Mouse (Mus musculus) cerebellum, postnatal 25 days (tissue): Measurements from ENCODE around the gene Tapbp.
"Not testable (repeated sequence)": the region's sequence is repeated elsewhere in the genome, so short reads cannot be mapped to it uniquely, and the experiment has no call there.

Experiments used
- DNase-seq, 2 experiments: peaks; one replicate each; pipeline ENCODE4 v3.0.0; 2021; ENCODE audit warnings: mixed read lengths in 2 of 2

The Tapbp gene

GRCm38 (mm10) chr17:33915671-33916250, at the start of gene Tapbp, which contains the start of gene Zbtb22:
Tapbp (plus strand) TSS chr17:33915899.
Zbtb22 (plus strand) TSS chr17:33915904.
- peak; percentile 98 for DNase-seq

GRCm38 (mm10) chr17:33873537-33873936, 42.2 kb upstream of the Tapbp start, which contains the start of gene Gm7029:
Gm7029 (plus strand) TSS chr17:33873837.
- not testable (repeated sequence) for DNase-seq

- DNase-seq: peak; percentile 35 to 54
Observed at GRCm38 (mm10) chr17:33874411-33874810, 41.3 kb upstream of the Tapbp start.

DNA sequence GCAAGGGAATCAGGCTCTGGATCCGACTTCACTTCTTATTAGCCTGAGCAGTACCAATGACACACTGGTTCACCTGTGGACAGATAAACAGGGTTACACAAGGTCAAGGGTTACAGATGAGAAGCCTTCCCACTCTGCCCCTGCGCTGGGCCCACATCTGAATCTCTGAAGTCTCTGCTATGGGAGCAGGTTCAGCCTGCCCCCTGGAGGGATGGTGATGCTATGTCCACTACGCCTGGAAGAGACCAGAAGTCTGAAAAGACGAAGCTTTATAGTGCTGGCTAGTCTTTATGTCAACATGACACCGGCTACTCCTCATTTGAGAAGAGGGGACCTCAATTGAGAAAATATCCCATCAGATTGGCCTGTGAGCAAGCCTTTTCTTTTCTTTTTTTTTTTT, 39.9 kb upstream of the Tapbp start:
- not testable (repeated sequence) for DNase-seq

DNA sequence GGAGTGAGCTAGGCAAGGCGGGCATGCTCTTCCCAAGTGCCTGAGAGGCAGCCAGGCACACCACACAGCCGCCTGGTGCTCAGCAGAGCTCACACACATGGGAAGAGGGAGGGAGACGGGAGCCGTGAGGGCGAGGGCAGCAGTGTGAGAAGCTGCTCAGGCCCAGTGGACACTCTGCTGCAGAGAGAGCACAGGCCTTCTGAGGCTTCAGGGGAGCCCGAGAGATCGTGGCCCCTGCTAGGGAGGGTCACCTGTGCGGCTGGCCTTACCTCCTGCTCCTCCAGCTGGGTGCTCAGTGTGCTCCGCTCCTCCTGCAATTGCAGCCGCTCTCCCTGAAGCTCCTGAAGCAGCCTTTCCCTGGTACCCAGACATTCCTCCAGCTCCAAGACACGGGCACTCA, 31.4 kb upstream of the Tapbp start:
- not testable (repeated sequence) for DNase-seq

DNA sequence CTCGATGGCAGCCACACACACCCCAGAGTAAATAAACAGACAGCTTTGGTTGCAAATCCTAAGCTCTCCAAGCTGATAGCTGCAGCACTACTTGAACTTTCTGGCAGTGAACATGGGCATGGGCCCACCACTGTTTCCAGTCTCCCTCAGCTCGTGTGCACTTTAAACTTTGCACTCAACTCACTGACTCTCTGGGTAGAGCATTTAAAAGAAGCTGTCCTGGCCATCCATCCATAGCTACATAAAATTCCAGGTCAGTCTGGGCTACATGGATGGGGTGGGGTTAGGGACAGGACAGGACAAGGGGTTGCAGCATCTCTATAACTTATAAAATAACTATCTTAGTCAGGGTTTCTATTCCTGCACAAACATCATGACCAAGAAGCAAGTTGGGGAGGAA, 27.9 kb upstream of the Tapbp start:
- DNase-seq: not testable (repeated sequence)

GRCm38 (mm10) chr17:33888230-33888629, 27.5 kb upstream of the Tapbp start:
- not testable (repeated sequence) for DNase-seq

- not testable (repeated sequence) for DNase-seq
Observed at GRCm38 (mm10) chr17:33889941-33890532, 25.7 kb upstream of the Tapbp start.

- DNase-seq: peak; percentile 100
Observed at GRCm38 (mm10) chr17:33890533-33891059, 25.1 kb upstream of the Tapbp start, which contains the start of gene Kifc1. Kifc1 (minus strand) TSS chr17:33890661.

- DNase-seq: no peak
Observed at GRCm38 (mm10) chr17:33891357-33891756, 24.3 kb upstream of the Tapbp start.

- DNase-seq: not testable (repeated sequence)
Observed at GRCm38 (mm10) chr17:33891892-33892291, 23.8 kb upstream of the Tapbp start.

DNA sequence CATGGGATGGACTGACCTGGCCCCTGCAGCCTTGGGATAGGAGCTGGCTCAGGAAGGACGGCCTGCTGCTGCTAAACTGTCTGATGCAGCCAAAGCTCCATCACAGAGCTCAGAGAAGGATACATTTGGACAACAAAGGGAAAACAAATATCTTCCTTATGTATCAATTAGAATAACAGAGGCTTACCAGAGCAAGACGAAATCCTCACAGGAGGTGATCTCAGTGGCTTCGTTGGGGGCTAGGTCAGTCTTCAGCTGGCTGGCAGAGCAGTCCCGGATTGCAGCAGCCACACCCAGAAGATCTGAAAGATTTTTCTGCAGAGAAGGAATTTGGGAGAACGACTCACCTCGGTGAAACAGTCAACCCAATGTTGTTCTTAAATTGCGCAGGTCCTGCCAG, 23.3 kb upstream of the Tapbp start:
- DNase-seq: no peak

DNA sequence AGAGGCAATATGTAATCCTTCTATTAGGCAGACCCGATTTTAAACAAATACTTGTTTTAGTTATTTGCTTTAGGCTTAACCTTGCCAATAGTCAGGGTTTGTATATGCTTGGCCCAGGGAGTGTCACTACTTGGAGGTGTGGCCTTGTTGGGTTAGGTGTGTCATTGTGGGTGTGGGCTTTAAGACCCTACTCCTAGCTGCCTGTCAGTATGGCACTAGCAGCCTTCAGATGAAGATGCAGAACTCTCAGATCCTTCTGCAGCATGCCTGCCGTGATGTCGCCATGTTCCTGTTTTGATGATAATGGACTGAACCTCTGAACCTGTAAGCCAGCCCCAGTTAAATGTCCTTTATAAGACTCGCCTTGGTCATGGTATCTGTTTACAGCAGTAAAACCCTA, 22.7 kb upstream of the Tapbp start:
- not testable (repeated sequence) for DNase-seq

- peak in 1 of 2 experiments; percentile 62 for DNase-seq
Observed at GRCm38 (mm10) chr17:33897114-33897794, 18.4 kb upstream of the Tapbp start.

GRCm38 (mm10) chr17:33898193-33898592, 17.5 kb upstream of the Tapbp start:
- DNase-seq: not testable (repeated sequence)

GRCm38 (mm10) chr17:33899642-33900041, 16.1 kb upstream of the Tapbp start:
- DNase-seq: no peak

GRCm38 (mm10) chr17:33900281-33900988, 15.3 kb upstream of the Tapbp start:
- no peak for DNase-seq

GRCm38 (mm10) chr17:33900989-33901314, 14.7 kb upstream of the Tapbp start:
- no peak for DNase-seq

DNA sequence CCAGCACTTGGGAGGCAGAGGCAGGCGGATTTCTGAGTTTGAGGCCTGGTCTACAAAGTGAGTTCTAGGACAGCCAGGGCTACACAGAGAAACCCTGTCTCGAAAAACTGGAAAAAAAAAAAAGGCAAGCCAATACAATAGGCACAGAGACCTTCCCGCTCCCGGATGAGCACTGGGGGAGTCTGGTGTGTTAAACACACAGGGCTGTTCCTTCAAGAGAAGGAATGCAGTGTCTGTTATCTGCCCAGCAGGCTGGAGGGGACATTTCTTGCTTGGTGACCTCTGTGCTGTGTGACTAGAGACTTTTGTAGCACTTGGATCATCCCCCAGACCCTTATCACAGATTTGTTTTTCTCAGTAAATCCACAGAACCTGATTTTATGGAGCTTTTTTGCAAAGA, 14.0 kb upstream of the Tapbp start:
- no peak for DNase-seq

- DNase-seq: no peak
Observed at GRCm38 (mm10) chr17:33902079-33902478, 13.6 kb upstream of the Tapbp start.

- no peak for DNase-seq
Observed at GRCm38 (mm10) chr17:33902491-33902890, 13.2 kb upstream of the Tapbp start.

DNA sequence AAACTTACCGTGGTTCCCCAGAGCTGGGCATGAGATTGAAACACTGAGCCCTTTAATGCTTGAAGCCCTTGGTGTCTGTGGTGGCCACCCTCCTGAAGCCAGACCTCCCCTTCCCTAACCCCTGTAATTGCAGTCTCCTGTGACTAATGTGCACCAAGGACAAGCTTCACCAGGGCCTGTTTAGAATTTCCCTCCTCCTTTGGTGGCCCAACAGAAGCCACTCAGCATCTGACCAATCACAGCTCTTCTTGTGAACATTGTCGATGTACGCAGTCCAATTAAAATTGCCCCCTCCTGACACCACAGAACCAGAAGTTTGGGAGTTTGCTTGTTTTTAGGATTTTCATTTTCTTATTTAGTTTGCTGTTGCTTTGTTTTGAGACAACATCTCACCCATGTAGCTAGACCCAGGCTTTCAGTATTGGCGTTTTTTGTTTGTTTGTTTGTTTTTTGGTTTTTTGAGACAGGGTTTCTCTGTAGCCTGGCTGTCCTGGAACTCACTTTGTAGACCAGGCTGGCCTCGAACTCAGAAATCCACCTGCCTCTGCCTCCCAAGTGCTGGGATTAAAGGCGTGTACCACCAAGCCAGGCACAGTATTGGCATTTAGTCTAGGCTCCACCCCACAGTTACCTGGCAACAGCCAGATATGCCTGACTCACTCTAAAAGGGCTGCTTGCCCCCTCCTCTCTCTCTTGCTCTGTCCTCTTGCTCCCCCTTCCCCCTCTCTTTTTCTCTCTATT, 11.6 kb upstream of the Tapbp start:
- DNase-seq: not testable (repeated sequence)
